Mouse (Mus musculus) hindbrain, embryonic 12.5 days (tissue): ENCODE measurements around the gene Polr3h. TPM values are rescaled to one million over a fixed set of nuclear protein-coding genes. Genes with fewer than 3 reads are reported as not detected.
A peak's percentile ranks its signal among the peaks of the same experiment; 100 is the strongest.

Experiments
- ATAC-seq: fragments of 200-750 bp; cut with Nextera tagmentation; 2 replicates; pipeline ENCODE4 v1.8.0; 2017; ENCODE audit warnings: moderate TSS enrichment; ENCODE audit not compliant: low FRiP score
- H3K27ac ChIP-seq: fragments of 300-500 bp; sonication (generic); 2 replicates; pipeline ENCODE4 v1.5.1; 2016; ENCODE audit warnings: mild to moderate bottlenecking
- H3K27me3 ChIP-seq: fragments of 300-500 bp; sonication (generic); 2 replicates; pipeline ENCODE4 v1.6.1; 2016; ENCODE audit warnings: mild to moderate bottlenecking
- H3K36me3 ChIP-seq: fragments of 300-500 bp; sonication (generic); 2 replicates; pipeline ENCODE4 v1.6.1; 2016; ENCODE audit warnings: mild to moderate bottlenecking
- H3K4me1 ChIP-seq: fragments of 300-500 bp; sonication (generic); 2 replicates; pipeline ENCODE4 v1.6.1; 2016
- H3K4me2 ChIP-seq: fragments of 300-500 bp; sonication (generic); replicated peaks from 2 replicates; pipeline ENCODE4 v1.6.1; 2016; ENCODE audit warnings: mild to moderate bottlenecking
- H3K4me3 ChIP-seq: fragments of 300-500 bp; sonication (generic); 2 replicates; pipeline ENCODE4 v1.5.1; 2016; ENCODE audit warnings: mild to moderate bottlenecking
- H3K9ac ChIP-seq: fragments of 300-500 bp; sonication (generic); 2 replicates; pipeline ENCODE4 v1.6.1; 2016; ENCODE audit warnings: mild to moderate bottlenecking, moderate library complexity
- H3K9me3 ChIP-seq: fragments of 300-500 bp; sonication (generic); replicated peaks from 2 replicates; pipeline ENCODE4 v1.6.1; 2016; ENCODE audit warnings: mild to moderate bottlenecking
- WGBS: fragments of 180-500 bp; shearing (Covaris S2); methylation state at CpG from one replicate; pipeline ENCODE4 v1.1.7; 2016; 5-methylcytosine and 5-hydroxymethylcytosine counted together
- polyA plus RNA-seq: library from polyadenylated mRNA; unstranded; fragments of >200 nt; fragmentation: Nextera tagmentation; extraction: Ambion mirVana; gene quantifications from 2 replicates; pipeline ENCODE4 v1.2.1, GENCODE M21; 2016

The Polr3h gene
- polyA plus RNA-seq, 1 experiment from 2014 or later: 58.0 TPM

DNA sequence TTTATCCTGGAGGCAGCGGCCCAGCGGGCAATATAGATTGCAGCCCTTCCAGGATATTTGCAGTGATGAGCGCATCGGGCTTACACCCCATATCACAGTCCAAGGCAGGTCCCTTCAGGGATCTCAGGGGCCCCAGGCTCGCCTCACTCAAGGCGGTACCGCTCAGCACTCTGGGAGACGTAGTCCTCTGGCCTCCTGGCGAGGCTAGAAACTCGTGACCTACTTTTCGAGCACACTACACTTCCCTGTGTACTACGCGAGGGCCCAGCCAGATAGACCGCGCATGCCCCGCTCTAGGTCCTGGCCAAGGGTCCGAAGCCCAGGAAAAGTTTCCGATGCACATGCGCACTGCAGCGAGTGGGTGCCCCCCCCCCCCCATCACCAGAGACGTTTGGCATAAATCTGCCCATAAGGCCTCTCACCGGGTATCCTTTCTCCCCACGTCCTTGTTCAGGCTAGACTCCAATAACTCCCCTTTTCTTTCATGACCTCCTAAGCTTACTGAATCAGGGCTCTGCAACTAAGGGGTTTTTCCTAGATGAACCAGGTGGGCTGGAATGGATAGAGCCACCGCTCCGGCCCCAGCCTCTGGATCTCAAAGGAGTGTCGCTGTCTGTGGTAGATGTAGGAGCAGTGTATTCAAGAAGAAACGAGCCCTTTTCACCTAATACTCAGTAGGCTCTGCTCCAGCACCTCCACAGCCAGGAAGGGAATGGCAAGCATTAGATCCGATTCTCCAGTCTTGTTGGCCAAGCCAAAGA, 69.8 kb downstream of the Polr3h start:
- WGBS: 2% methylated on average over 28 of the region's 28 CpGs
- no peaks in the 10 kb centered on the region for H3K27me3 ChIP-seq
- H3K4me2 ChIP-seq: peak overlapping the region; percentile 97
- H3K36me3 ChIP-seq: peaks cover 14% of the 10 kb centered on the region
- peak overlapping the region; percentile 86 for H3K9ac ChIP-seq
- ATAC-seq: peak; percentile 91
- H3K9me3 ChIP-seq: no peaks in the 10 kb centered on the region
- peak overlapping the region; percentile 65 for H3K27ac ChIP-seq
- H3K4me3 ChIP-seq: peak overlapping the region; percentile 87
- H3K4me1 ChIP-seq: peaks cover 18% of the 10 kb centered on the region

DNA sequence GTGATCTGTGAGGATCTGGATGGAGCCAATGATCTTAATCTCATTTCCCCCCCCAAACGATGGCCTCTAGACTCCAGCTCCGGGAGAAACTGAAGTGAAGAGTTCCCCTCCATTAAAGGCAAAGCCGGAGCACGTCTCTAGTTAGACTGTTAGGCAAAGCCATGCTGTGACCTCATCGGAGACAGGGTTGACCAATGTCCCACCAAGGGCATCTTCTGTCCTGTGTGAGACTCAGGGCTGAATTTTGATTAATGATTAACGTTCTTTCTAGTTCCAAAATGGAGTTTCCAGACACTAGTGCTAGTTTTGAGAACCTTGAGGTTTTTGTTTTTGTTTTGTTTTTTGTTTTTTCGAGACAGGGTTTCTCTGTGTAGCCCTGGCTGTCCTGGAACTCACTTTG, 73.0 kb downstream of the Polr3h start:
- 92% methylated on average over 7 of the region's 7 CpGs for WGBS
- Histone ChIP-seq H3K4me2 (no peak overlapping the region), H3K4me1 (peaks cover 15% of the 10 kb centered on the region), H3K27ac (no peak overlapping the region), H3K9ac (no peak overlapping the region), H3K4me3 (no peak overlapping the region), H3K9me3 (no peaks in the 10 kb centered on the region), H3K36me3 (peaks cover 37% of the 10 kb centered on the region), H3K27me3 (no peaks in the 10 kb centered on the region)
- no peak for ATAC-seq

DNA sequence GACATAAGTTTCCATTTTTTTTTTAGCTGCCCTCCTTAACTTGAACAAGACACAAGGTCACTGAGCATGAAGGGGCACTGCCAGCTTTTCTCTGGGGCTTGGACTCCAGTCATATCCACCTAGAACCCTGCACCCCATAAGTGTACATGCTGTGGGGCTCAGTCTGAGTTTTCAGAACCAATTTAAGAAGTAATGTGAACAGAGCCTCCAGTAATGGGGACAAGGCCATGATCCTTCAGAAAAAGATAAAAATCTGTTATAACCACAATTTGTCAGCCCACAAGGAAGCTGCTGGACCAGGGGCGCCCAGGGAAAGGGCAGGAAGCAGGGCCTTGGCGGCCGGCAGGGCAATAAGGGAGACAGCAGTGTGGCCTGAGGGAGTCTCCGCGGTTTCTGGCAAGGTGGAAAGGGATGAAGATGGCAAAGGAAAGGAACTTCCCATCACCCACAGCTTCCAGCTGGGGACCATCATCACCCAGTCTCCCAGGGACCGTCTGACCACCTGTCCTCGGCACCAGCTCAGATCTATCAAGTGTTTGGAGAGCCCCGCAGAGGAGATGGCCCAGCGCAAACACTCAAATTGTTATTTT, 73.5 kb downstream of the Polr3h start:
- ATAC-seq: no peak
- no peak overlapping the region for H3K4me2 ChIP-seq
- H3K9ac ChIP-seq: no peak overlapping the region
- H3K27me3 ChIP-seq: no peaks in the 10 kb centered on the region
- H3K27ac ChIP-seq: no peak overlapping the region
- peaks cover 41% of the 10 kb centered on the region for H3K36me3 ChIP-seq
- H3K9me3 ChIP-seq: no peaks in the 10 kb centered on the region
- H3K4me3 ChIP-seq: no peak overlapping the region
- peaks cover 15% of the 10 kb centered on the region for H3K4me1 ChIP-seq
- WGBS: 93% methylated on average over 9 of the region's 9 CpGs

DNA sequence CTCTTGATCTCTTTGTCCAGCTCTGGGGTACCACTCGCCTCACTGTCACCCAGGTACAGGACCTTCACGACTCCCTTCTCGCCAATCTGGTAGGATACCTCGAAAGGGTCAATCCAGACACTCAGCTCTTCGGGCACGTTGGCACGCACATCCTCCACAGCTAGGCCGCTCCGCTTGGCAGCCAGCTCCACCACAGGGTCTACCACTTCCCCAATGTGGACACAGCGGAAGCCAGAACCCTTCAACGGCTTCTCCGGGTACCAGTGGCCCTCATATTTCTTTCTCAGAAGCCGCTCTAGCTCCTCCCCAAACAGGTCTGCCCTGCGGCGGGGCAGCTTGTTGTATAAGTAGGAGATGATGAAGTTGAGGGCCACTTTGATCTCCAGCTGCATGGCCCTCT, 74.7 kb downstream of the Polr3h start:
- Histone ChIP-seq H3K4me3 (no peak overlapping the region), H3K36me3 (peaks cover 41% of the 10 kb centered on the region), H3K27me3 (no peaks in the 10 kb centered on the region), H3K27ac (no peak overlapping the region), H3K9ac (no peak overlapping the region), H3K4me2 (no peak overlapping the region), H3K9me3 (no peaks in the 10 kb centered on the region), H3K4me1 (peaks cover 9% of the 10 kb centered on the region)
- ATAC-seq: no peak
- WGBS: 95% methylated on average over 15 of the region's 15 CpGs

DNA sequence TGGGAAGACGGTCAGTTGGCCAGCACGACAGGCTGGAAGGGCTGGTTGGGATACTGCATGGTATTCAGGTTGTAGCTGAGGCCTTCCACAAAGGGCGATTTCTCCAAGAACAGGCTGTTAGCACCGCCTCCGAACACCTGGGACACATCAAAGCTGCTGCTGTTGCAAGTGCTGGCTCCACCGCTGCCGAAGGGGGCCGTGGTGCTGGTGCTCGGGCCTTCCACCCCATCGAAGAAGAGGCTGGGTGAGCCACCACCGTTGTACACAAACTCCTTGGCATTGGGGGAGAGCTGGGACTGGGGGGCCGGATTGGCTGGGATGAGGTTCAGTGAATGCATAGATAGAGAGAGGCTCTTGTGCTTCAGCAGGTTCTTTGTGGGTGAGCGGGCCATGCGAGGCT, 75.3 kb downstream of the Polr3h start:
- H3K4me3 ChIP-seq: no peak overlapping the region
- peaks cover 7% of the 10 kb centered on the region for H3K4me1 ChIP-seq
- no peaks in the 10 kb centered on the region for H3K9me3 ChIP-seq
- peaks cover 41% of the 10 kb centered on the region for H3K36me3 ChIP-seq
- WGBS: 84% methylated on average over 14 of the region's 14 CpGs
- ATAC-seq: no peak
- H3K27me3 ChIP-seq: no peaks in the 10 kb centered on the region
- H3K4me2 ChIP-seq: no peak overlapping the region
- no peak overlapping the region for H3K9ac ChIP-seq
- H3K27ac ChIP-seq: no peak overlapping the region

DNA sequence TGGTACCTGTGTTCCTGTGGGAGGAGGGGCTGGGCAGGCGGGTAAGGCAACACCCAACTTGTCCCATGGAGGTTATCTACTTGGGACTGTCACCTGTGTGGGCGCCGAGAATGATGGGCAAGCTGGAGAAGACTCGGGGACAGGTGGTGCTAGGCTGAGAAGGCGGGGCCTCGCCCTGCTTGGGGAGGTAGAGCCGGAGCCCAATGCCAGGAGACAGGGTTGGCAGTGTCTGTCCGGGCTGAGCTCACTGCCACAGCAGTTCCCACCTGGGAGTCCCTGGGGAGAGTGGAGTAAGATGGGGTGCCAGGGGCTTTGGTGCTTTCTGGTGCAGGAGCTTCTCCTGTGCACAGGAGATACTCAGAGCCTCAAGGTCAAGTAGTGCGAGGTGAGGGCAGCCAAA, 76.9 kb downstream of the Polr3h start:
- Histone ChIP-seq H3K4me2 (no peak overlapping the region), H3K9me3 (no peaks in the 10 kb centered on the region), H3K27me3 (no peaks in the 10 kb centered on the region), H3K4me3 (no peak overlapping the region), H3K36me3 (peaks cover 41% of the 10 kb centered on the region), H3K9ac (no peak overlapping the region), H3K4me1 (0 out of 2 replicates have a peak, but pooled peaks cover 2% of the 10 kb centered on the region), H3K27ac (no peak overlapping the region)
- ATAC-seq: no peak
- WGBS: 89% methylated on average over 9 of the region's 9 CpGs

DNA sequence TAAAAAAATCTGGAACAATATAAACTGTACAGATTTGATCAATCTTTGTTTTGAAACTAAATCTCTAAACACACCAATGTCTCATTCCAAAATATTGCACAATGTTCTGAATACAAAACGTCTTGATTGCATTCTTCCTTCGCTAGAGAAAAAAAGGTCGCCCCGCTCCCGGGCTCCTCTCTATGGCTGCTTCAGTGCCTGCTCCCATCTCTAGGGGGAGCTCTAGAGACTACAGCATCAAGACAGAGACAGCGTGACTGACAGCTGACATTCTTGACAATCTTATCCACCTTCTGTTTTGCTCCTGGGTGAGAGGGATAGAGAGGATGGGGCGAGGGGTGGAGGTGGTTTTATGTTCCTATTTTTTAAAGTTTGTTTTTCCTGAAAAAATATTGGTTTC, 77.7 kb downstream of the Polr3h start:
- H3K9ac ChIP-seq: no peak overlapping the region
- ATAC-seq: no peak
- H3K4me1 ChIP-seq: 0 out of 2 replicates have a peak, but pooled peaks cover 2% of the 10 kb centered on the region
- no peaks in the 10 kb centered on the region for H3K9me3 ChIP-seq
- no peak overlapping the region for H3K27ac ChIP-seq
- no peak overlapping the region for H3K4me3 ChIP-seq
- peaks cover 41% of the 10 kb centered on the region for H3K36me3 ChIP-seq
- 43% methylated on average over 7 of the region's 7 CpGs for WGBS
- H3K4me2 ChIP-seq: no peak overlapping the region
- H3K27me3 ChIP-seq: no peaks in the 10 kb centered on the region

DNA sequence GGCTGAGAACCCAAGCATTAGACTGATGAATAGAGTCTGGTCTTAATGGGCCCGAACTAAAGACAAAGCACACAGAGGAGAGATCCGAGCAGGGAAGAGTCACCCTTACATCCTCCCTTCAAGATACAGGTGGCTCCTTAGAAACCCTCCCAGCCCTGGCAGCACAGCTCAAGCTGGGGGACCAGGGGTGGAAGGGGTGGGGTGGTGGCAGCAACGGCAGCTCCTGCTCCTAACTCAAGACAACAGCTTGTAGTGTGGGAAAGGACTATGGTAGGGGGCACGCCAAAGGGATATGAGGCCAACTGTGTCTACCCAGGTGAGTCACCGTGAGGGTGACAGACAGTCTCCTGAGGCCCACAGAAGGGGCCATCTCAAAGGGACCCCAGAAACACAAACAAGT, 78.2 kb downstream of the Polr3h start:
- Histone ChIP-seq H3K9ac (no peak overlapping the region), H3K36me3 (peaks cover 41% of the 10 kb centered on the region), H3K9me3 (no peaks in the 10 kb centered on the region), H3K4me1 (0 out of 2 replicates have a peak, but pooled peaks cover 2% of the 10 kb centered on the region), H3K4me3 (no peak overlapping the region), H3K4me2 (no peak overlapping the region), H3K27ac (no peak overlapping the region), H3K27me3 (no peaks in the 10 kb centered on the region)
- 92% methylated on average over 5 of the region's 5 CpGs for WGBS
- no peak for ATAC-seq

DNA sequence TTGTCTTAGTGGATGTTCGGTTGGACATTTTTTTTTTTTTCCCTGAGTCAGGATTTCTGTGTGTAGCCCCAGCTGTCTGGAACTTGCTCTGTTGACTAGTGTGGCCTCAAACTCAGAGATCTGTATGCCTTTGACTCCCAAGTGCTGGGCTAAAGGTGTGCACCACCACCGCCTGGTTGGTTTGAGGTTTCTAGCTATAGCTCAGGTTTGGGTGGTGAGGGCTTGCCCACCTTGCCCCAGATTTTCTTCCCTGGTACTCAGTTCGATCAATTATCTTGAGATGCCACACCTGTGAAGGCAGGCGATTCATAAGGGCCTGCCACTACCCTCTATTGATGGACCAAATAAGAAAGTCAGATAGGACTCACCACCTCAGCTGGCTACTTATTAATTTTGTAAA, 78.9 kb downstream of the Polr3h start:
- no peaks in the 10 kb centered on the region for H3K27me3 ChIP-seq
- H3K9ac ChIP-seq: no peak overlapping the region
- H3K4me1 ChIP-seq: 0 out of 2 replicates have a peak, but pooled peaks cover 2% of the 10 kb centered on the region
- H3K36me3 ChIP-seq: peaks cover 36% of the 10 kb centered on the region
- no peak overlapping the region for H3K27ac ChIP-seq
- H3K4me3 ChIP-seq: no peak overlapping the region
- H3K4me2 ChIP-seq: no peak overlapping the region
- H3K9me3 ChIP-seq: no peaks in the 10 kb centered on the region
- no peak for ATAC-seq
- 86% methylated on average over 4 of the region's 4 CpGs for WGBS

DNA sequence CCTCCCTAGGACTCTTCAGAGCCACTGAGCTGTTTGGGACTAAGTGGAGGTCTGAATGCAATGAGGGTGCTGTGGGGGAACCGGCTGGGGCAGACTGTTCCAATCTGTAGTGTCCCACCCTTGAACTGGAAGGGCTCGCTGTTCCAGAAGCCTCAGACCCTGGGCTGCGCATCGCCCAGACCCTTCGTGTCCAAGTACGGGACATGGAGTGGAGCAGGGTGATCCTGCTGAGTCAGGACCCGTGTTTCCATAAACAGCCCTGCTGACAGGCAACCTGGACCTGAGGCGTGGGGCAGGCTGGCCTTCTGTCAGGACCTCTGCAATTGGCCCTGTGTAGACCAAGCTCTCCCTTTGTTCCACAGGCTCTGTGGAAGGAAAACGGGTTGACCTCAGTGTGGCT, 79.3 kb downstream of the Polr3h start:
- no peak overlapping the region for H3K4me2 ChIP-seq
- H3K9ac ChIP-seq: no peak overlapping the region
- H3K4me1 ChIP-seq: 0 out of 2 replicates have a peak, but pooled peaks cover 2% of the 10 kb centered on the region
- 87% methylated on average over 9 of the region's 9 CpGs for WGBS
- ATAC-seq: no peak
- H3K36me3 ChIP-seq: peaks cover 32% of the 10 kb centered on the region
- H3K27me3 ChIP-seq: no peaks in the 10 kb centered on the region
- no peak overlapping the region for H3K27ac ChIP-seq
- no peaks in the 10 kb centered on the region for H3K9me3 ChIP-seq
- no peak overlapping the region for H3K4me3 ChIP-seq

DNA sequence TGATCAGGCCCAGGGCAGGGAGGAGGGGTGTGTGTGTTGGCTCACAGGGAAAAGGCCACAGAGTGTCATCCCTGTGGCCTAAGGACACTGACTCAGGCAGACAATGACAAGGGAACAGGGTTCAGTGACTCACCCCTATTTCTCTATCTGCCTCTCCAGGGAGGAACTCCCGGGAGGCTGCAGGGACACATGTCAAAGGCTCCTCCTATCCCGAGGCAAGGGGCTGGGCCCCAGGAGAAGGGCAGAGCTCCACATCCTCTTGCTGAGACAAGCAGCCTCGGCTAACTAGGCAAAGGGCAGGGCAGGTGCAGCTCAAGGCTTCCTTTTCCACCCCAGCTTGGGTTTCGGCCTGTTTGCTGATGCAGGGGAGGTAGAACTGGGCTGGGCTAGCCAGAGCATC, 80.3 kb downstream of the Polr3h start:
- ATAC-seq: no peak
- Histone ChIP-seq H3K27me3 (no peaks in the 10 kb centered on the region), H3K4me2 (no peak overlapping the region), H3K27ac (no peak overlapping the region), H3K9me3 (no peaks in the 10 kb centered on the region), H3K4me1 (0 out of 2 replicates have a peak, but pooled peaks cover 2% of the 10 kb centered on the region), H3K36me3 (peaks cover 22% of the 10 kb centered on the region), H3K4me3 (no peak overlapping the region), H3K9ac (no peak overlapping the region)
- WGBS: 39% methylated on average over 4 of the region's 4 CpGs

DNA sequence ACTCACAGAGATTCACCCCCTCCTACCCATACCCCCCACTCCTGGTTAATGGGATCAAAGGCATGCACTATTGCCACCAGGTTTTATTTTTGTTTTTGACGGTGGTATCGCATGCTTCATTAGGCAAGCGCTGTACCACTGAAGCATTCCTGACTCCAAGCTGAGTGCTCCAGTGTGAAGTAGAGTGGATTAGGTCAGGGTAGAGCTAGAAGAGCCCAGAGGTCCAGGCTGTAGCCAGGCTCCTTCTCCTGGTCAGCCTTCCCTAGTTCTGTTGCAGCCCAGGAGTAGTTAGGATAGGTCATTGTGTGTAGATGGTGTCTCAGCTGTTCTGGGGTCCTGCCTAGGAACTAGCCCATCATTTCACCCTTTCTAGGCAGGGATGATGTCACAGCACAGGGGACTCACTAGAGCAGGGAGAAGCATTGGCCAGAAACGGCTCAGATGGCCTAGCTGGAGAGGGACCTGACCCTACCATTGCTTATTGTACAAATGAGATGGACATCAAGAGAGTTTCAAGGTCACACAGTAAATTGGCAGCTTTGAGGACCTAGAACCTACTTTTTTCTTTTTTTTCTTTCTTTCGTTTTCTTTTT, 80.9 kb downstream of the Polr3h start:
- WGBS: 67% methylated on average over 5 of the region's 5 CpGs
- Histone ChIP-seq H3K4me1 (0 out of 2 replicates have a peak, but pooled peaks cover 2% of the 10 kb centered on the region), H3K4me2 (no peak overlapping the region), H3K9me3 (no peaks in the 10 kb centered on the region), H3K9ac (no peak overlapping the region), H3K27ac (no peak overlapping the region), H3K4me3 (no peak overlapping the region), H3K27me3 (no peaks in the 10 kb centered on the region), H3K36me3 (peaks cover 16% of the 10 kb centered on the region)
- no peak for ATAC-seq
